Mouse (Mus musculus): ENCODE measurements at regions not wholly inside any gene's neighbourhood (a gene's known extent, or its start where the extent isn't known, plus 50 kb on each side); places are given as distances from the start of the nearest gene placed in this dataset.
A peak's percentile ranks its signal among the peaks of the same experiment; 100 is the strongest.

GRCm38 (mm10) chr13:52105989-52106642, 259.6 kb downstream of the Gadd45g start:
- H3K79me2 ChIP-seq (ENCODE audit: control insufficient read depth, insufficient read depth) = no peaks in the 10 kb centered on the region
- no peak overlapping the region for H3K4me3 ChIP-seq (ENCODE audit: insufficient read depth, poor library complexity, severe bottlenecking)
- no peak overlapping the region for H3ac ChIP-seq (ENCODE audit: control insufficient read depth, insufficient read length, low read depth)
- no peaks in the 10 kb centered on the region for H3K27me3 ChIP-seq (ENCODE audit: control insufficient read depth, insufficient read depth, insufficient read length)
- no peaks in the 10 kb centered on the region for H3K36me3 ChIP-seq (ENCODE audit: control insufficient read depth, insufficient read depth)
- no peaks in the 10 kb centered on the region for H3K79me3 ChIP-seq (ENCODE audit: low read depth)
- TF ChIP-seq CTCF (IDR thresholded peaks at IDR 0.05; ENCODE audit: control insufficient read depth, insufficient read depth, insufficient read length) (no peak), MYOD1 (IDR thresholded peaks at IDR 0.05; ENCODE audit: control insufficient read depth, insufficient read length, low read depth) (peak; percentile 62)

- H3K36me3 ChIP-seq (ENCODE audit: control insufficient read depth, insufficient read depth) = no peaks in the 10 kb centered on the region
- no peaks in the 10 kb centered on the region for H3K79me2 ChIP-seq (ENCODE audit: control insufficient read depth, insufficient read depth)
- no peak overlapping the region for H3ac ChIP-seq (ENCODE audit: control insufficient read depth, insufficient read length, low read depth)
- no peaks in the 10 kb centered on the region for H3K79me3 ChIP-seq (ENCODE audit: low read depth)
- H3K27me3 ChIP-seq (ENCODE audit: control insufficient read depth, insufficient read depth, insufficient read length) = no peaks in the 10 kb centered on the region
- TF ChIP-seq MYOD1 (IDR thresholded peaks at IDR 0.05; ENCODE audit: control insufficient read depth, insufficient read length, low read depth) = no peak
- TF ChIP-seq MYOG (IDR thresholded peaks at IDR 0.05; ENCODE audit: control insufficient read depth, extremely low read depth, insufficient read length) = no peak
- H3K4me3 ChIP-seq (ENCODE audit: insufficient read depth, poor library complexity, severe bottlenecking) = no peak overlapping the region
Observed at GRCm38 (mm10) chr13:52108349-52108921, 262.0 kb downstream of the Gadd45g start.

GRCm38 (mm10) chr13:52109039-52109759, 262.7 kb downstream of the Gadd45g start:
- TF ChIP-seq USF1 (IDR thresholded peaks at IDR 0.05; ENCODE audit: low read depth) (no peak), FOSL1 (IDR thresholded peaks at IDR 0.05; ENCODE audit: insufficient read depth, low read length, poor library complexity, severe bottlenecking) (no peak), CEBPB (IDR thresholded peaks at IDR 0.05; ENCODE audit: low read depth) (no peak), MYOD1 (IDR thresholded peaks at IDR 0.05; ENCODE audit: control insufficient read depth, insufficient read length, low read depth) (no peak)
- H3K79me3 ChIP-seq (ENCODE audit: low read depth) = no peaks in the 10 kb centered on the region
- no peaks in the 10 kb centered on the region for H3K79me2 ChIP-seq (ENCODE audit: control insufficient read depth, insufficient read depth)
- no peak overlapping the region for H3ac ChIP-seq (ENCODE audit: control insufficient read depth, insufficient read length, low read depth)
- no peaks in the 10 kb centered on the region for H3K36me3 ChIP-seq (ENCODE audit: control insufficient read depth, insufficient read depth)
- no peak overlapping the region for H3K4me3 ChIP-seq (ENCODE audit: insufficient read depth, poor library complexity, severe bottlenecking)
- H3K27me3 ChIP-seq (ENCODE audit: control insufficient read depth, insufficient read depth, insufficient read length) = no peaks in the 10 kb centered on the region

- Histone ChIP-seq H3K36me3 (ENCODE audit: control insufficient read depth, insufficient read depth) (no peaks in the 10 kb centered on the region), H3K79me2 (ENCODE audit: control insufficient read depth, insufficient read depth) (no peaks in the 10 kb centered on the region), H3ac (ENCODE audit: control insufficient read depth, insufficient read length, low read depth) (no peak overlapping the region), H3K4me3 (ENCODE audit: insufficient read depth, poor library complexity, severe bottlenecking) (no peak overlapping the region), H3K79me3 (ENCODE audit: low read depth) (no peaks in the 10 kb centered on the region), H3K27me3 (ENCODE audit: control insufficient read depth, insufficient read depth, insufficient read length) (no peaks in the 10 kb centered on the region)
- TF ChIP-seq USF1 (IDR thresholded peaks at IDR 0.05; ENCODE audit: low read depth) (no peak), CTCF (IDR thresholded peaks at IDR 0.05; ENCODE audit: control insufficient read depth, insufficient read depth, insufficient read length) (no peak), CEBPB (IDR thresholded peaks at IDR 0.05; ENCODE audit: low read depth) (no peak), MYOG (IDR thresholded peaks at IDR 0.05; ENCODE audit: control insufficient read depth, extremely low read depth, insufficient read length) (no peak), FOSL1 (IDR thresholded peaks at IDR 0.05; ENCODE audit: insufficient read depth, low read length, poor library complexity, severe bottlenecking) (no peak), MYOD1 (IDR thresholded peaks at IDR 0.05; ENCODE audit: control insufficient read depth, insufficient read length, low read depth) (no peak), MAX (IDR thresholded peaks at IDR 0.05) (no peak)
Observed at GRCm38 (mm10) chr13:52110750-52111149, 264.3 kb downstream of the Gadd45g start.

- no peaks in the 10 kb centered on the region for H3K79me2 ChIP-seq (ENCODE audit: control insufficient read depth, insufficient read depth)
- H3K27me3 ChIP-seq (ENCODE audit: control insufficient read depth, insufficient read depth, insufficient read length) = no peaks in the 10 kb centered on the region
- H3ac ChIP-seq (ENCODE audit: control insufficient read depth, insufficient read length, low read depth) = no peak overlapping the region
- TF ChIP-seq USF1 (IDR thresholded peaks at IDR 0.05; ENCODE audit: low read depth) = no peak
- no peak overlapping the region for H3K4me3 ChIP-seq (ENCODE audit: insufficient read depth, poor library complexity, severe bottlenecking)
- H3K79me3 ChIP-seq (ENCODE audit: low read depth) = no peaks in the 10 kb centered on the region
- no peaks in the 10 kb centered on the region for H3K36me3 ChIP-seq (ENCODE audit: control insufficient read depth, insufficient read depth)
Observed at GRCm38 (mm10) chr13:52113549-52113948, 267.1 kb downstream of the Gadd45g start.

GRCm38 (mm10) chr13:52114431-52114830, 268.0 kb downstream of the Gadd45g start:
- H3K79me2 ChIP-seq (ENCODE audit: control insufficient read depth, insufficient read depth) = no peaks in the 10 kb centered on the region
- H3ac ChIP-seq (ENCODE audit: control insufficient read depth, insufficient read length, low read depth) = no peak overlapping the region
- H3K27me3 ChIP-seq (ENCODE audit: control insufficient read depth, insufficient read depth, insufficient read length) = no peaks in the 10 kb centered on the region
- H3K4me3 ChIP-seq (ENCODE audit: insufficient read depth, poor library complexity, severe bottlenecking) = no peak overlapping the region
- H3K36me3 ChIP-seq (ENCODE audit: control insufficient read depth, insufficient read depth) = no peaks in the 10 kb centered on the region
- no peak for TF ChIP-seq MAX (IDR thresholded peaks at IDR 0.05)
- no peak for TF ChIP-seq MYOD1 (IDR thresholded peaks at IDR 0.05; ENCODE audit: control insufficient read depth, insufficient read length, low read depth)
- TF ChIP-seq USF1 (IDR thresholded peaks at IDR 0.05; ENCODE audit: low read depth) = no peak
- TF ChIP-seq CTCF (IDR thresholded peaks at IDR 0.05; ENCODE audit: control insufficient read depth, insufficient read depth, insufficient read length) = no peak
- TF ChIP-seq CEBPB (IDR thresholded peaks at IDR 0.05; ENCODE audit: low read depth) = no peak
- TF ChIP-seq FOSL1 (IDR thresholded peaks at IDR 0.05; ENCODE audit: insufficient read depth, low read length, poor library complexity, severe bottlenecking) = no peak
- TF ChIP-seq MYOG (IDR thresholded peaks at IDR 0.05; ENCODE audit: control insufficient read depth, extremely low read depth, insufficient read length) = no peak
- H3K79me3 ChIP-seq (ENCODE audit: low read depth) = no peaks in the 10 kb centered on the region

Data from C2C12 (cell line).